Mouse (Mus musculus) G1E (cell line): ENCODE measurements around the gene 1190002N15Rik. TPM values are rescaled to one million over a fixed set of nuclear protein-coding genes. Genes with fewer than 3 reads are reported as not detected.

Experiments
- ATAC-seq: 2 replicates; pipeline ENCODE4 v1.8.0; 2016; ENCODE audit warnings: mild to moderate bottlenecking; ENCODE audit not compliant: insufficient number of reproducible peaks, poor library complexity, low FRiP score, severe bottlenecking; ENCODE audit errors: extremely low read depth
- DNase-seq: peaks from one replicate; pipeline ENCODE4 v3.0.0; 2012; ENCODE audit warnings: low spot score
- H3K27me3 ChIP-seq: 2 replicates; pipeline ENCODE4 v1.6.1; 2012; ENCODE audit warnings: mild to moderate bottlenecking, low read length, inconsistent platforms; ENCODE audit not compliant: insufficient read depth
- H3K36me3 ChIP-seq: replicated peaks from 2 replicates; pipeline ENCODE3; 2012; ENCODE audit warnings: mild to moderate bottlenecking, inconsistent platforms
- H3K4me1 ChIP-seq: 2 replicates; pipeline ENCODE4 v1.6.1; 2012; ENCODE audit warnings: low read depth, low read length, inconsistent platforms, mixed read lengths; ENCODE audit not compliant: insufficient read depth
- H3K4me3 ChIP-seq: 2 replicates; pipeline ENCODE4 v1.5.1; 2012; ENCODE audit warnings: low read depth, mild to moderate bottlenecking, inconsistent platforms, low read length, moderate library complexity, mixed read lengths
- H3K9me3 ChIP-seq: replicated peaks from 2 replicates; pipeline ENCODE4 v1.6.1; 2012; ENCODE audit warnings: inconsistent platforms
- CTCF ChIP-seq: IDR thresholded peaks from 2 replicates; pipeline ENCODE4 v1.5.1; 2012; ENCODE audit warnings: low read depth, low read length, inconsistent platforms, mixed read lengths
- GATA1 ChIP-seq: IDR thresholded peaks from 2 replicates; pipeline ENCODE4 v1.6.1; 2012; ENCODE audit warnings: borderline replicate concordance, low read length, inconsistent platforms, mixed read lengths
- GATA2 ChIP-seq: IDR thresholded peaks from 2 replicates; pipeline ENCODE4 v1.6.1; 2012; ENCODE audit warnings: low read depth, low read length, inconsistent platforms, borderline replicate concordance
- POLR2AphosphoS5 ChIP-seq: IDR thresholded peaks from 2 replicates; pipeline ENCODE4 v1.6.1; 2012; ENCODE audit warnings: low read depth, low read length, inconsistent platforms; ENCODE audit not compliant: insufficient replicate concordance
- TAL1 ChIP-seq: conservative IDR thresholded peaks from 2 replicates; pipeline ENCODE4 v1.6.1; 2012; ENCODE audit warnings: low read depth, low read length, inconsistent platforms, mixed read lengths
- polyA plus RNA-seq: library from polyadenylated mRNA; stranded (reverse); fragments of >175 nt; gene quantifications from 2 replicates; pipeline ENCODE4 v1.2.3, GENCODE M21; 2012
- total RNA-seq, 2 experiments: library from RNA; stranded (forward) in 1 of 2; stranded (reverse) in 1 of 2; fragments of 200-1000 nt in 1 of 2; fragments of >200 nt in 1 of 2; fragmentation: Nextera tagmentation in 1 of 2; gene quantifications; 2 replicates each; pipeline ENCODE4 v1.2.3; 2014 to 2017

Gene 1190002N15Rik
- total and polyA plus RNA-seq, 3 experiments = 2.9 to 26.6 (median 14.4) TPM

GRCm38 (mm10) chr9:94567722-94568314, 29.9 kb upstream of the 1190002N15Rik start:
- Histone ChIP-seq H3K4me1 (no peaks in the 10 kb centered on the region), H3K36me3 (no peaks in the 10 kb centered on the region), H3K9me3 (no peaks in the 10 kb centered on the region), H3K27me3 (no peaks in the 10 kb centered on the region), H3K4me3 (no peak overlapping the region)
- DNase-seq (no peak), ATAC-seq (no peak)
- TF ChIP-seq TAL1 (no peak), POLR2AphosphoS5 (no peak), GATA2 (no peak), CTCF (no peak), GATA1 (no peak)

GRCm38 (mm10) chr9:94556776-94557514, 19.1 kb upstream of the 1190002N15Rik start:
- H3K4me3 ChIP-seq = no peak overlapping the region
- no peaks in the 10 kb centered on the region for H3K4me1 ChIP-seq
- no peaks in the 10 kb centered on the region; the same call in 1 of the 2 replicates for H3K27me3 ChIP-seq
- no peaks in the 10 kb centered on the region for H3K9me3 ChIP-seq
- TF ChIP-seq GATA2 (no peak), POLR2AphosphoS5 (no peak), GATA1 (no peak), TAL1 (no peak), CTCF (no peak)
- DNase-seq (no peak), ATAC-seq (no peak)
- H3K36me3 ChIP-seq = no peaks in the 10 kb centered on the region

- DNase-seq (no peak), ATAC-seq (no peak)
- H3K9me3 ChIP-seq = no peaks in the 10 kb centered on the region
- no peak overlapping the region for H3K4me3 ChIP-seq
- H3K27me3 ChIP-seq = no peaks in the 10 kb centered on the region; the same call in 1 of the 2 replicates
- no peaks in the 10 kb centered on the region for H3K4me1 ChIP-seq
- no peak for TF ChIP-seq TAL1
- TF ChIP-seq POLR2AphosphoS5 = no peak
- TF ChIP-seq CTCF = no peak
- no peak for TF ChIP-seq GATA2
- TF ChIP-seq GATA1 = no peak
- no peaks in the 10 kb centered on the region for H3K36me3 ChIP-seq
These were observed 18.4 kb upstream of the 1190002N15Rik start for GRCm38 (mm10) chr9:94556249-94556648.

- no peak overlapping the region for H3K4me3 ChIP-seq
These were observed 12.7 kb upstream of the 1190002N15Rik start for GRCm38 (mm10) chr9:94550493-94551095.

GRCm38 (mm10) chr9:94543881-94544280, 6.0 kb upstream of the 1190002N15Rik start:
- H3K36me3 ChIP-seq = no peaks in the 10 kb centered on the region
- DNase-seq = no peak
- H3K9me3 ChIP-seq = no peaks in the 10 kb centered on the region
- TF ChIP-seq GATA1 = no peak
- no peak for TF ChIP-seq GATA2
- TF ChIP-seq POLR2AphosphoS5 = no peak
- TF ChIP-seq CTCF = no peak
- no peak overlapping the region for H3K4me3 ChIP-seq
- no peaks in the 10 kb centered on the region for H3K27me3 ChIP-seq
- H3K4me1 ChIP-seq = peaks cover 15% of the 10 kb centered on the region; the same call in 1 of the 2 replicates
- ATAC-seq = no peak

More at GRCm38 (mm10) chr9:94550493-94551095, 12.7 kb upstream of the 1190002N15Rik start:
- H3K36me3 ChIP-seq = no peaks in the 10 kb centered on the region
- DNase-seq (no peak), ATAC-seq (no peak)
- no peaks in the 10 kb centered on the region for H3K4me1 ChIP-seq
- TF ChIP-seq POLR2AphosphoS5 (no peak), GATA2 (no peak), GATA1 (no peak), TAL1 (no peak), CTCF (no peak)
- H3K27me3 ChIP-seq = no peaks in the 10 kb centered on the region; the same call in 1 of the 2 replicates
- H3K9me3 ChIP-seq = no peaks in the 10 kb centered on the region

- Histone ChIP-seq H3K4me1 (peaks cover 26% of the 10 kb centered on the region), H3K9me3 (no peaks in the 10 kb centered on the region), H3K4me3 (no peak overlapping the region; the same call in 1 of the 2 replicates), H3K36me3 (no peaks in the 10 kb centered on the region), H3K27me3 (no peaks in the 10 kb centered on the region)
- ATAC-seq (no peak), DNase-seq (no peak)
- no peak for TF ChIP-seq CTCF
These were observed 2.6 kb upstream of the 1190002N15Rik start for GRCm38 (mm10) chr9:94540343-94541095.
